Comparison of ENCODE assay signal across 26 mouse cellular contexts in genomic region chr10:86325272-86325671, GRCm38 (mm10). TPM values are rescaled to one million over a fixed set of nuclear protein-coding genes. Genes with fewer than 3 reads are reported as not detected.
DNase-seq lines count a peak whose midpoint lies in the region; ATAC-seq lines count a peak whose summit lies in the region.
"Had no signal": no experiment of that assay in that cellular context is flagged by ENCODE, and none has a peak within 500 bp of the region (broad histone marks: within the 10 kb centered on the region; RNA-seq: fewer than 3 reads in every experiment).

No protein-coding gene starts in this region.

- H3K4me1 ChIP-seq in kidney, embryonic 15.5 days, result peaks cover 38% of the 10 kb centered on the region
- peaks cover 13% of the 10 kb centered on the region; the same call in 1 of the 2 replicates for H3K4me1 ChIP-seq in lung, embryonic 15.5 days
- H3K4me1 ChIP-seq in limb, embryonic 10.5 days, result peaks cover 39% of the 10 kb centered on the region
- H3K4me1 ChIP-seq: midbrain, embryonic 13.5 days had no signal

- WGBS in kidney, embryonic 15.5 days, result 25% methylated on average over 6 of the region's 6 CpGs
- WGBS in lung, embryonic 15.5 days, result 24% methylated on average over 6 of the region's 6 CpGs
- WGBS in limb, embryonic 10.5 days, result 42% methylated on average over 6 of the region's 6 CpGs

- DNase-seq in heart, adult 11 months, result peak; percentile 96
- DNase-seq in heart, postnatal 25 days (ENCODE audit: low spot score), result no peak
- no peak for DNase-seq in kidney, postnatal 25 days
- no peak for DNase-seq in lung, postnatal 14 days
- DNase-seq in limb, embryonic 10.5 days (ENCODE audit: low spot score), result no peak
- DNase-seq: adrenal gland, postnatal 14 days; cerebellum, adult 8-10 months; cerebellum, postnatal 36 days; embryo, embryonic 11 days; kidney, postnatal 4 days; layer of hippocampus, adult 9-11 months; liver; thymus, adult 2 months; thymus, postnatal 4 days had no signal

- no peak overlapping the region for H3K9ac ChIP-seq in kidney, embryonic 15.5 days
- no peak overlapping the region for H3K9ac ChIP-seq in lung, embryonic 15.5 days
- H3K9ac ChIP-seq: embryonic facial prominence, embryonic 13.5 days; forebrain, embryonic 13.5 days; midbrain, embryonic 13.5 days; stomach, embryonic 15.5 days had no signal

- H3K27ac ChIP-seq in kidney, embryonic 15.5 days, result 0 out of 2 replicates have a peak overlapping the region, but pooled peaks have one; percentile 39
- peak overlapping the region; percentile 38; the same call in 1 of the 2 replicates for H3K27ac ChIP-seq in lung, embryonic 15.5 days
- H3K27ac ChIP-seq in limb, embryonic 10.5 days, result peak overlapping the region; percentile 51; the same call in 1 of the 2 replicates
- H3K27ac ChIP-seq: embryonic facial prominence, embryonic 13.5 days; forebrain, embryonic 13.5 days; hindbrain, postnatal 0 days; left cerebral cortex, adult 2 months; midbrain, embryonic 13.5 days; stomach, embryonic 15.5 days had no signal

- peaks cover 5% of the 10 kb centered on the region; the same call in 1 of the 2 replicates for H3K36me3 ChIP-seq in kidney, embryonic 15.5 days
- no peaks in the 10 kb centered on the region for H3K36me3 ChIP-seq in lung, embryonic 15.5 days
- peaks cover 14% of the 10 kb centered on the region for H3K36me3 ChIP-seq in limb, embryonic 10.5 days
- H3K36me3 ChIP-seq: midbrain, embryonic 13.5 days; stomach, embryonic 15.5 days had no signal

- intact Hi-C loops in heart, postnatal 25 days (cut with DNase I), result no loop called here

- H3K27me3 ChIP-seq in kidney, embryonic 15.5 days, result no peaks in the 10 kb centered on the region
- H3K27me3 ChIP-seq in lung, embryonic 15.5 days, result no peaks in the 10 kb centered on the region
- no peaks in the 10 kb centered on the region for H3K27me3 ChIP-seq in limb, embryonic 10.5 days (ENCODE audit: low read depth, poor library complexity, severe bottlenecking)
- H3K27me3 ChIP-seq: embryonic facial prominence, embryonic 13.5 days; forebrain, embryonic 13.5 days; megakaryocyte, embryonic 14.5 days; midbrain, embryonic 13.5 days; stomach, embryonic 15.5 days had no signal

- H3K4me3 ChIP-seq in kidney, embryonic 15.5 days (replicated peaks), result no peak overlapping the region
- H3K4me3 ChIP-seq in lung, embryonic 15.5 days, result no peak overlapping the region
- no peak overlapping the region for H3K4me3 ChIP-seq in limb, embryonic 10.5 days
- H3K4me3 ChIP-seq: embryonic facial prominence, embryonic 13.5 days; erythroblast, embryonic 14.5 days; forebrain, embryonic 13.5 days; left cerebral cortex, adult 2 months; megakaryocyte, embryonic 14.5 days; midbrain, embryonic 13.5 days; stomach, embryonic 15.5 days had no signal

- no peak overlapping the region for H3K4me2 ChIP-seq in kidney, embryonic 15.5 days
- no peak overlapping the region for H3K4me2 ChIP-seq in lung, embryonic 15.5 days
- H3K4me2 ChIP-seq: embryonic facial prominence, embryonic 13.5 days; forebrain, embryonic 13.5 days; midbrain, embryonic 13.5 days; stomach, embryonic 15.5 days had no signal

- ATAC-seq in kidney, embryonic 15.5 days (replicated peaks; ENCODE audit: low FRiP score), result peak; percentile 47
- no peak for ATAC-seq in lung, embryonic 15.5 days (ENCODE audit: borderline replicate concordance, extremely low read depth, low FRiP score, low TSS enrichment)
- ATAC-seq: forebrain, embryonic 13.5 days; hindbrain, postnatal 0 days; intestine, postnatal 0 days; midbrain, embryonic 13.5 days had no signal

- H3K9me3 ChIP-seq in kidney, embryonic 15.5 days (replicated peaks), result no peaks in the 10 kb centered on the region
- H3K9me3 ChIP-seq in lung, embryonic 15.5 days, result no peaks in the 10 kb centered on the region
- H3K9me3 ChIP-seq in limb, embryonic 10.5 days (replicated peaks), result no peaks in the 10 kb centered on the region
- H3K9me3 ChIP-seq: embryonic facial prominence, embryonic 13.5 days; forebrain, embryonic 13.5 days; megakaryocyte, embryonic 14.5 days; midbrain, embryonic 13.5 days; stomach, embryonic 15.5 days had no signal

RNA-seq across cellular contexts. Expression of gene Timp3, which starts 25.1 kb away (rescaled TPM):
- total RNA-seq in heart, postnatal 25 days (2021), result 100 to 1,000 TPM; 135 to 205 TPM
- 82.0 and 85.9 TPM in 2 replicates for polyA plus RNA-seq in kidney, embryonic 15.5 days (2015; fragmentation: Nextera tagmentation; extraction: Ambion mirVana)
- 55.5 and 64.4 TPM in 2 replicates for polyA plus RNA-seq in lung, embryonic 15.5 days (2015; fragmentation: Nextera tagmentation; extraction: Ambion mirVana)
- 28.9 and 43.5 TPM in 2 replicates for polyA plus RNA-seq in limb, embryonic 10.5 days (2016; fragmentation: Nextera tagmentation; extraction: Ambion mirVana)
- total RNA-seq: monocyte, adult 5-6 weeks had no signal
